Mouse (Mus musculus) lung, embryonic 14.5 days (tissue): Measurements from ENCODE around the gene D8Ertd738e. TPM values are rescaled to one million over a fixed set of nuclear protein-coding genes. Genes with fewer than 3 reads are reported as not detected.

ENCODE experiments used
- ATAC-seq: fragments of 200-750 bp; cut with Nextera tagmentation; 2 replicates; pipeline ENCODE4 v1.8.0; 2017; ENCODE audit warnings: mild to moderate bottlenecking, moderate TSS enrichment, moderate library complexity; ENCODE audit not compliant: insufficient read depth
- DNase-seq: peaks from one replicate; pipeline ENCODE4 v3.0.0-alpha.2; 2015
- H3K27ac ChIP-seq: fragments of 300-500 bp; sonication (generic); 2 replicates; pipeline ENCODE4 v1.5.1; 2014; ENCODE audit warnings: low read depth, mild to moderate bottlenecking, moderate library complexity
- H3K27me3 ChIP-seq: fragments of 300-500 bp; sonication (generic); 2 replicates; pipeline ENCODE4 v1.6.1; 2014; ENCODE audit warnings: low read length, control low read depth; ENCODE audit not compliant: insufficient read depth
- H3K36me3 ChIP-seq: fragments of 300-500 bp; sonication (generic); 2 replicates; pipeline ENCODE4 v1.6.1; 2014; ENCODE audit warnings: control low read depth; ENCODE audit not compliant: insufficient read depth
- H3K4me1 ChIP-seq: fragments of 300-500 bp; sonication (generic); 2 replicates; pipeline ENCODE4 v1.6.1; 2014; ENCODE audit warnings: antibody characterized with exemption, control low read depth; ENCODE audit not compliant: insufficient read depth
- H3K4me2 ChIP-seq: fragments of 300-500 bp; sonication (generic); 2 replicates; pipeline ENCODE4 v1.6.1; 2014; ENCODE audit warnings: mild to moderate bottlenecking
- H3K4me3 ChIP-seq: fragments of 300-500 bp; sonication (generic); 2 replicates; pipeline ENCODE4 v1.5.1; 2014; ENCODE audit warnings: low read depth, low read length
- H3K9ac ChIP-seq: fragments of 300-500 bp; sonication (generic); 2 replicates; pipeline ENCODE4 v1.6.1; 2014
- H3K9me3 ChIP-seq: fragments of 300-500 bp; sonication (generic); 2 replicates; pipeline ENCODE4 v1.6.1; 2016; ENCODE audit warnings: low read depth, low read length, control low read depth
- CTCF ChIP-seq: IDR thresholded peaks from 2 replicates; pipeline ENCODE4 v1.5.1; 2016; ENCODE audit warnings: antibody characterized with exemption, low read depth
- WGBS: fragments of 180-500 bp; shearing (Covaris S2); extraction: QIAGEN DNeasy Blood & Tissue Kit; methylation state at CpG from one replicate; pipeline ENCODE4 v1.1.7; 2014; 5-methylcytosine and 5-hydroxymethylcytosine counted together
- polyA plus RNA-seq: library from polyadenylated mRNA; unstranded; fragments of >200 nt; fragmentation: Nextera tagmentation; extraction: Ambion mirVana; gene quantifications from 2 replicates; pipeline ENCODE4 v1.2.1, GENCODE M21; 2014

Gene D8Ertd738e
- polyA plus RNA-seq, 1 experiment from 2014 or later: 384 TPM

DNA sequence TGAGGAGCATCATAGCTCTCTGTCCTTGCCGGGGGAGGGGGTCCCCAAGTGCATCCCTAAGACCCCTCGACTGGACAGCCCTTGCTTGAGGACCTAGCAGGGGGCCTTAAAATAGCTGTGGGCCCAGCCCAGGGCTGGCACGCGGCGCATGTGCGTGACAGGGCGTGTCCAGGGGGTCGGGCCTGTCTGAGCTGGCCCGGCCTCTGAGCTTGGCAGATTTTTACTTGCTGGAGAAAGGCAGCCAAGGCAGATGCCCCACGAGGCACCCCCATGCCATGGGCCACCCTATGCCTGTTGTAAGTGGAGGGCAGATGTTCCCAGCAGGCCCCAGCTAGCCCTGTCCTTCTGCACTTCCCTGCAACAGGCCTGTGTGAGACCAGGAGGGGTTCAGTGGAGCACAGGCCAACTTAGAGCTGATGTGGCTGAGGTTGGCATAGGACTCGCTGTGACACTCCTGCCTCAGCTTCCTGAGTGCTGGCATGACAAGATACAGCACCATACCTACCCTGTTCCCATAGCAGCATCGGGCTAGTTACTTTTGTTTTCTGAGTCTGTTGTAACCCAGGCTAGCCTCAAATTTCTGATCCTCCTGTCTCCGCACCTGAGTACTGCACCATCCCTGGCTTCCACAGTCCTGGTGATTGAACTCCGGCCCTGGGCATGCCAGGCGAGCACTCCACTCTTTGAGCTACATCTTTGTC lies 47.8 kb downstream of the D8Ertd738e start:
- Histone ChIP-seq H3K4me3 (peak overlapping the region; percentile 77), H3K36me3 (peaks cover 16% of the 10 kb centered on the region; the same call in 1 of the 2 replicates), H3K27ac (peak overlapping the region; percentile 99), H3K4me1 (peaks cover 49% of the 10 kb centered on the region), H3K4me2 (peak overlapping the region; percentile 94), H3K27me3 (no peaks in the 10 kb centered on the region), H3K9me3 (no peaks in the 10 kb centered on the region), H3K9ac (peak overlapping the region; percentile 86)
- no peak for ATAC-seq
- peak; percentile 58 for DNase-seq
- no peak for TF ChIP-seq CTCF
- WGBS: 45% methylated on average over 15 of the region's 15 CpGs

DNA sequence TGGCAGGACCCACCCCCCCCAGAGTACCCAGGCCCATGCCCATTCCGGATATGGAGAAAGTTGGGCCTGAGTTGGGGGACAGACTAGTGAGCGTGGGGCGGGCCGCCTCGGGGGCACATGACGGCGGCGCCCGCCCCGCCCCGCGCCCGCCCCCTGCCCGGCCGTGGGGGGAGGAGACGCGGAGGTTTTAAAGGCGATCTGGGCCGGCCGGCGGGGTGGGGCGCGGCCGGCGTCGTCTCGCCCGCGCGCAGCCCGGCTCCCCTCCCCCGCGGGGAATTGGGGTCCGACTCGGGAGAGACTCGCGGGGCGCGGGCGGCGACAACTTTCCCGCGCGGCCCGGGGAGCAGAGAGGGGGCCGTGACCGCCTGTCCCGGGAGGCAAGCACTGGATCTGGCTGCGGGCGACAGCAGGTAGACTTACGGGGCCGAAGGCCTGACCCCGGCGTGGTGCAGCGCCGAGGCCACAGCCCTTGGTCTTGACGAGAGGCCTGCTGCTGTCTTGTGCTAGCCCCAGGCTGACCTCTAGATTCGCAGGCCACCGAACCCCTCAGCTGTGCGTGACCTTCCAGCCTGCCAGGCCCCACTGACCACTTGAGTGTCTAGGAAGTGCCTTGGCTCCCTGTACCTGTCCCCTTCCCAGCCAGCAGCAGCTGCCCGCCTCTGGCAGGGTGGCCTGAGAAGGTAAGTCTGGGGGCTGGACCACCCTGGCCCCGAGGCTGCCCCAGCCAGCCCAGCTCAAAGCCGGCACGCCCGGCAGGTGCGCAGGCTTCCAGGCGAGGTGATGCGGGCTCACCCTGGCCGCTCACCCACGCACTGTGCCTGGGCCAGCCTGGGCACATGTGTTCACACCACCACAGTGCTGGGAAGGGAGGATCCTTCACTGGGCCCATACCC lies 48.6 kb downstream of the D8Ertd738e start:
- H3K9me3 ChIP-seq: no peaks in the 10 kb centered on the region
- H3K9ac ChIP-seq: peak overlapping the region; percentile 86
- peaks cover 49% of the 10 kb centered on the region for H3K4me1 ChIP-seq
- H3K36me3 ChIP-seq: peaks cover 11% of the 10 kb centered on the region; the same call in 1 of the 2 replicates
- 2% methylated on average over 67 of the region's 70 CpGs for WGBS
- peak overlapping the region; percentile 99 for H3K27ac ChIP-seq
- ATAC-seq: peak; percentile 4
- TF ChIP-seq CTCF: no peak
- H3K4me2 ChIP-seq: peak overlapping the region; percentile 94
- H3K27me3 ChIP-seq: no peaks in the 10 kb centered on the region
- peak overlapping the region; percentile 77 for H3K4me3 ChIP-seq
- DNase-seq: peak; percentile 86

DNA sequence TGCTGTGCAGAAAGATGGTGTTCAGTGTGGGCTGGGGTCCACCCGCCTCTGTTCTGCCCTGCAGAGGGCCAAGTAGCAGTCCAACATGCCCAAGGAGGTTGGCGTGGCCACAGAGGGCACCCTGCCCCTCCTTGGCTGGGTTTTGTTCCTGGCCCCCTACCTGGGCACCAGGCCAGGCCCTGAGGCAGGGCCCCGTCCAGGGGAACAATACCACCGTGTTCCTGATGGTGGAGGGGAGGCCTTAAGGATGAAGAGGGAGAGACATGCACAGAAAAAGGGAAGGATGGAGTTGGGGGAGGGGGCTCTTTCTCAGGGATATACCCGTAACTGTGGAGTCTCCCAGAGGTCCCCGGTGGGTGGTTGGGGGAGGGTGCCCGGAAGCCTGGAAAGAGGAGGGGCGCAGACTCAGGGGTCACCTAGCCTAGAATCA lies 49.4 kb downstream of the D8Ertd738e start:
- DNase-seq: peak; percentile 56
- WGBS: 21% methylated on average over 8 of the region's 8 CpGs
- peaks cover 49% of the 10 kb centered on the region for H3K4me1 ChIP-seq
- peak overlapping the region; percentile 94 for H3K4me2 ChIP-seq
- no peak for ATAC-seq
- peak overlapping the region; percentile 86 for H3K9ac ChIP-seq
- H3K4me3 ChIP-seq: peak overlapping the region; percentile 77
- H3K27me3 ChIP-seq: no peaks in the 10 kb centered on the region
- H3K9me3 ChIP-seq: no peaks in the 10 kb centered on the region
- H3K27ac ChIP-seq: peak overlapping the region; percentile 99
- TF ChIP-seq CTCF: no peak
- H3K36me3 ChIP-seq: peaks cover 3% of the 10 kb centered on the region; the same call in 1 of the 2 replicates

DNA sequence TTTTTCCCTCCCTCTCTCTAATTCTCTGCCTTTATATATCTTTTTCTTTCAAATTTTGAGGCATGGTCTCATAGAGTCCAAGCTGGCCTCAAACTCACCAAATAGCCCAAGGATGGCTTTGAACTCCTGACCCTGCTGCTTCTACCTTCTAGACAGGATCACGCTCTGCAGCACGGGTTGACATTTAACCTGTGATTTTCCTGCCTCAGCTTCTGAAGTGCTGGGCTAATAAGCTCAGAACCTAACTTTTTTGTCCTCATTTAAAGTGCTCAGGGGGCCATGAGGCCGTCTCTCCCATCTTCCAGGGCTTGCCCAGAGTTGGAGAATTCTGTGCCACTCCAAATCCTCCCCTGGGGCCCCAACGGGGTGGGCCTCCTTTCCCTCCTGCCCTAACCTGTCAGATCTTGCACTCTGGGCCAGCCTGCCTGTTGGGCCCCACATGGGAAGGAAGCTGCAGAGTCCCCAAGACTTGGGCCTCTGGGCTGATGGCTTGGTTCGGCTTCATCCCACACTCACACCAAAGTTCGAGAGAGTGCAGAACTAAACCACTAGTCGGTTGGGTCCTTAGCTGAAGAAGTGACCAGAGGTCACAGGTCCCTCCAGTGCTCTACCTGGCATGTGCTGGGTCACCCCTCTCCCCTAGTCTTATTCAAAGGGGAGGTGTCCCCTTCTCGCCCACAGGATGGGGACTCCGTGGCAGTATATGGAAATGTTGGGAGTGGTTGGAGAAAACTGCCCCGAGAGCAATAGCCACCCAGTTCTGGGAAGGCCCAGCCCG lies 50.0 kb downstream of the D8Ertd738e start:
- TF ChIP-seq CTCF: no peak
- H3K4me1 ChIP-seq: peaks cover 49% of the 10 kb centered on the region
- peak overlapping the region; percentile 94 for H3K4me2 ChIP-seq
- DNase-seq (no peak), ATAC-seq (no peak)
- no peak overlapping the region for H3K4me3 ChIP-seq
- peak overlapping the region; percentile 99 for H3K27ac ChIP-seq
- 0 out of 2 replicates have a peak overlapping the region, but pooled peaks have one; percentile 86 for H3K9ac ChIP-seq
- no peaks in the 10 kb centered on the region for H3K9me3 ChIP-seq
- H3K27me3 ChIP-seq: no peaks in the 10 kb centered on the region
- no peaks in the 10 kb centered on the region for H3K36me3 ChIP-seq
- 43% methylated on average over 11 of the region's 11 CpGs for WGBS

DNA sequence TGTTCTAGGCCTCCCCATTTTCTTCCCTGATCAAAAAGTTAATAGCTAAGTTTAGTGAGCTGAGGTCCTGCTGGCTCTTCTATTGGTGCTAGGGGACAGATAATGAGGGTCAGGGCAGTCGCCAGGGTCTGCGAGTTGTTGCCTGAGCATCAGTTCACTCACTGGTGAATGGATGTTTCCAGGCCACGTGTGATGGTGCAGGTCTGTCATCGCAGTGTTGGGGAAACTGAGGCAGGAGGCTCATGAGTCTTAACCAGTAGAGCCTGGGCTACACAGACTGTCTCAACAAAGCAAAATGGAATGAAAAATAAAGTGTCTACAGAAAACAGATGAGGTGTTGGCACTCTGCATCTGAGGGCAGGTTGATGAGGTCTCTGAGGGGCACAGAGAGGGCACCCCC lies 50.6 kb downstream of the D8Ertd738e start:
- Histone ChIP-seq H3K9ac (0 out of 2 replicates have a peak overlapping the region, but pooled peaks have one; percentile 54), H3K27ac (peak overlapping the region; percentile 99), H3K27me3 (no peaks in the 10 kb centered on the region), H3K4me2 (peak overlapping the region; percentile 78), H3K4me3 (peak overlapping the region; percentile 49; the same call in 1 of the 2 replicates), H3K36me3 (no peaks in the 10 kb centered on the region), H3K4me1 (peaks cover 43% of the 10 kb centered on the region), H3K9me3 (no peaks in the 10 kb centered on the region)
- ATAC-seq (no peak), DNase-seq (no peak)
- 17% methylated on average over 4 of the region's 4 CpGs for WGBS
- no peak for TF ChIP-seq CTCF

DNA sequence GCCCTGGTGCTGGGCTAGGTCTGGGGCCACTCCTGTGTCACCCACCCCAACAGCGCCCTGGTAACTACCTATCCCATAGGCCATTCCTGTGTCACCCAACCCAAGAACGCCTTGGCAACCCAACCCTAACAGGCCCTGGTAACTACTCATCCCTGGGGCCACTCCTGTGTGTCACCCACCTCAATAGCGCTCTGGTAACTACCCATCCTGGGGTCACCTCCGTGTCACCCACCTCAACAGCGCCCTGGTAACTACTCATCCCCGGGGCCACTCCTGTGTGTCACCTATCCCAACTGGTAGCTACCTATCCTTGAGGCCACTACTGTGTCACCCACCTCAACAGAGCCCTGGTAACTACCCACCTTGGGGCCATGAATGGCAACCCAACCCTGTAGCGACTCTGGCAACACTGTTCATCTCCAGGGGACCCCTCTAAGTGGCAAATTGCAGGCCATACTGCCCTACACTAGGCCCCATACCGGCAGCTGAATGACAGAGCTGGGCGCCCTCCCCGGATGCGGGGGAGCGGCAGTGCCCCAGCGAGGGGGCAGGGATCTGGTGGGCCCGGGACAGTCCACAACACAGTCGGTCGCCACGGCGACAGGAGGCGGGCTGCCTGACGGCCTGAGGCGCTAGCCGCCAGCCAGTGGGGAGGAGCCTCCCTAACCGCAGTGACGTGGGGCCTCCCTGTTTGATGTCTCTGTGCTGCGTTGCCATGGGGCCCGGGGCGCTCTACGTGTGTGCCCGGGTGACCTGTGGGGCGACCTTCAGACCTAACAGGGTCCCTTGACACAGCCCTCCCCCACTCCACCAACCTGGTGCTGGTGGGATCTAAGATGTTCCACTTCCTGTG lies 51.4 kb downstream of the D8Ertd738e start:
- 2% methylated on average over 30 of the region's 30 CpGs for WGBS
- peak overlapping the region; percentile 49 for H3K4me3 ChIP-seq
- peak; percentile 80 for ATAC-seq
- no peaks in the 10 kb centered on the region for H3K27me3 ChIP-seq
- peaks cover 40% of the 10 kb centered on the region for H3K4me1 ChIP-seq
- no peaks in the 10 kb centered on the region for H3K36me3 ChIP-seq
- H3K27ac ChIP-seq: peak overlapping the region; percentile 99
- DNase-seq: peak; percentile 96
- peak overlapping the region; percentile 78 for H3K4me2 ChIP-seq
- H3K9ac ChIP-seq: peak overlapping the region; percentile 54
- TF ChIP-seq CTCF: no peak
- no peaks in the 10 kb centered on the region for H3K9me3 ChIP-seq
